Mouse (Mus musculus) bone marrow, adult 2 months (tissue): ENCODE measurements around the gene Ddhd1.

Experiments
- CTCF ChIP-seq: fragments of 200-500 bp; IDR thresholded peaks from 2 replicates; pipeline ENCODE4 v1.5.1; 2011; ENCODE audit warnings: low read length, control low read depth; ENCODE audit not compliant: control insufficient read depth, insufficient read depth
- POLR2A ChIP-seq: fragments of 200-500 bp; IDR thresholded peaks from 2 replicates; pipeline ENCODE4 v1.6.1; 2011; ENCODE audit warnings: low read depth, mild to moderate bottlenecking, control low read depth, low read length, borderline replicate concordance; ENCODE audit not compliant: control insufficient read depth

- no peak for TF ChIP-seq CTCF
- no peak for TF ChIP-seq POLR2A
Observed at GRCm38 (mm10) chr14:45635496-45635895, 22.4 kb downstream of the Ddhd1 start.
